Mouse (Mus musculus): ENCODE measurements around the gene Tcirg1.

- TF ChIP-seq POLR2A (IDR thresholded peaks at IDR 0.05; ENCODE audit: borderline replicate concordance, insufficient read depth, low read length) (no peak), CTCF (IDR thresholded peaks at IDR 0.05; ENCODE audit: borderline replicate concordance, insufficient read depth, low read depth, low read length) (no peak)
These were observed 9.4 kb downstream of the Tcirg1 start for GRCm38 (mm10) chr19:3897557-3897956.
